Mouse (Mus musculus) urinary bladder, adult 18-20 months (tissue): ENCODE measurements at regions not wholly inside any gene's neighbourhood (a gene's known extent, or its start where the extent isn't known, plus 50 kb on each side); places are given as distances from the start of the nearest gene placed in this dataset.
A peak's percentile ranks its signal among the peaks of the same experiment; 100 is the strongest.

ENCODE experiments used
- DNase-seq, 2 experiments: peaks; one replicate each; pipeline ENCODE4 v3.0.0; 2022; ENCODE audit warnings: low spot score in 2 of 2, mixed read lengths in 2 of 2

DNA sequence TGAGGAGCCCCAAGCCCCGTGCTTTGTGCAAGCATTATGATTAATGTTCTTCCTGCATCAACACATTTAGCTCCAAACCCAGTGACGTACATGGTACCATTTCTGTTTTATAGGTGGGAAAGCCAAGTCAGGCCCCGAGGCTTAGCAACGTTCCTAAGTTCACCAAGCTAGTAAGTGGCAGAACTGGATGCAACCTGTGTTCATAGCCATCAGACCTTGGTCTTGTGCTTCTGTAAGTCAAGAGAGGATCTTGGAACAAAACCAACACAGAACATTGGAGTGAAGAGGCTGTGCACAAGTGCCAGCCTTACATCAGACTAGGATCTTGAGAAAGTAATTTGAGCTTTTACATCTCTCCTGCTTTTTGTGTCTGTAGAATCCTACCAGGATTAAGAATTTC is 71.3 kb downstream of the Cdc7 start:
- DNase-seq = no peak

DNA sequence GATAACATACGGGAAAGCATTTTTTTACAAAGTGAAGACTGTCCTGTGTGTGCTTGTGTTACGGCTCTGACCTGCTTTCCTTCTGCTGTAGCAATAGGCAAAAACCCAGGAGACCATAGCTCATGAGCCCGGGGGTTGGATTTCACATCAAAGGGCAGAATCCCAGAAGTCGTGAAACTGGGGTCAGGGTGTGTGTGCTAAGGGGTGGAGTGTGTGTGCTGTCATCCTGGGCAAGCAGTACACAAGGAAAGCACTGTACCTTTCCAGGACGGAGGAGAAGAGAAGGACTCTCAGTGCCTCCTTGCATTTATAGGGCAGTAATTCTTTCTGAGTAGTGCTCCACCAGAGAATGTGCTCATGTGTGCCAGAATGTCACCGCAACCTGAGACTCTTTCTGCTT is 71.7 kb downstream of the Cdc7 start:
- no peak for DNase-seq

DNA sequence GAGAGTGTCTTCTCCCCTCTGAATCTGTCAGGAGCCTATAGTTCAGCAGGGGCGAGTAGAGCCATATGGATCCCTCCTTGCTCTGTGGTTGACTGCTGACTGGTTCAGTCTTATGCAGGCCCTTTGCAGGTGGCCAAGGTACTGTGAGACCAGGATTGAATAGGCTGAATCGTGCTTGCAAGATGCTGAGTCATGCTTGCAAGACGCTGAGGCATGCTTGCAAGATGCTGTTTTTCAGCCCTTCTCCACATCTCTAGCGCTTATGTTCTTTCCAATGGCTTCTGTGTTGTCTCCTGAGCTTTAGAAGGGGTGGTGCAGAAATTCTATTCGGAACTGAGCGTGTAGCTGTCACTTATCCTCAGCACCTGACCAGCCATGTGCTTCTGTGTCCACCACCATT is 72.4 kb downstream of the Cdc7 start:
- DNase-seq = no peak

DNA sequence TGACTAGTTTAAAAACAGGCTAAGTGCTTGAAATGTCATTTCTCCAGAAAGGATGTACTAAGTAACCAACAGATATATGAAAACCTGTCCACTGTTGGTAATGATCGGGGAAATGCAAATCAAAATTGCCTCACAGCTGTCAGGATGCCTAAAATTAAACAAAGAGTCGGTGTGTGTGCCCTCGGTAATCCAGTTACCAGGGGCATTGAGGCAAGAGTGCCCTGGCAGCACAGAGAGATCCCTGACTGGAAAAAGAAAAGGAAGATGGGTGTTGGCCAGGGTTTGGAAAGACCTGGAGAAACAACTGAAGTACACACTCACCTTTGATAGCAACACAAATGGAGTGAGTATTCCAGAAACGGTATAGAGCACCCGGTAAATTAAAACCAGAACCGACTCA is 73.0 kb downstream of the Cdc7 start:
- DNase-seq = no peak

DNA sequence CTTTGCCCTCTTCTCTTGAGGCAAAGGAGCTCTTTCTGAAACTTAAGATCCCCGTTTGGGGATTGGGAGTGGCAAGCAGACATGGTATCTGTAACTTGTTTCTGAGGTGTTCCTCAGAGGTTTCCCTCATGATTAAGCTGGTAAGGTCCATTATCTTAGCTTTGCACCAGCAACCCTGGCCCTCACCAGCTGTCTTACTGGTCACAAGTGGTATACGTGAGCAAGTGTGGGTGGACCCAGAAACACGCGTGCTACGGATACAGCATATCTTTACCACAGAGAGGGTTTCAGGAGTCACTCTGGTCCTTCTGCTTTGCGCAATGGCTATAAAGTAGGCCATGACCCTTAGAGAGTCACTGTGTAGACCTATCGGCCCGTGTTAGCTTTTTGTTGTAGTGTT is 75.2 kb downstream of the Cdc7 start:
- DNase-seq = no peak

DNA sequence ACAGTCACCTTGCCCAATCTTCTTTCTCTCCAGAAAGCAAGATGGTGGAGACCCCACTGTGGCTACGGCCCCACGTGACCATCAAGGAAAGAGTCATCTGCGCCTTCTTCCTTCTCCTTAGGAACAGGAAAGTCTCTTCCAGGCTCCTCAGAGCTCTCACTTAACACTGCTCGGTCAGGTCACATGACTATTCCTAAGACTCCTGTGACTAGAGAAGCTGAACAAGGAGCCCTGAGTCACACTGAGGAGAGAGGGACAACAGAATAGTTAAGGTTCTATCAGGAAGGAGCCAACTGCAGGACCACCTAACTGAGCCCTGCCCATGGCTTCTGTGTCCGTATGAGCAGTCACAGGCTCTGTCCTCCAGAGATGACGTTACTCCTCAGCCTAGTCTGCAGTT is 75.8 kb downstream of the Cdc7 start:
- DNase-seq = no peak

DNA sequence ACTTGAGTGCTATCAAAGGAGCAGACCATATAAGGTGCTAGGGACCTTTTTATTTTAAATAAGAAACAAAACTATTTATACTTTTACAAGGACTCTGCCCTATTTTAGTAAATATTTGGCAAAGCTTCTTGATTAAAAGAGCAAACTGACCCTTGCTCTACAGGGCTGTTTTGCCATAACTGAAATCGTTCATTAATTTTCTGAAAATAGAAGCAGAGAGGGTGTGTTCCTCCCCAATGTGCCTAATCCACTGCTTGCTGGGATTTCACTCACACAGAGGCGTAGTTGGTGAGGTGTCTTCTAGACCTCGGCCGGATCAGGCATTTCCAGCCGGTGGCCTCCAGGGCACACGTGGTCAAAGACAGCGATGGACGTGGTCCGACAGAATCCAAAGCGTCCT is 76.4 kb downstream of the Cdc7 start:
- DNase-seq = no peak

DNA sequence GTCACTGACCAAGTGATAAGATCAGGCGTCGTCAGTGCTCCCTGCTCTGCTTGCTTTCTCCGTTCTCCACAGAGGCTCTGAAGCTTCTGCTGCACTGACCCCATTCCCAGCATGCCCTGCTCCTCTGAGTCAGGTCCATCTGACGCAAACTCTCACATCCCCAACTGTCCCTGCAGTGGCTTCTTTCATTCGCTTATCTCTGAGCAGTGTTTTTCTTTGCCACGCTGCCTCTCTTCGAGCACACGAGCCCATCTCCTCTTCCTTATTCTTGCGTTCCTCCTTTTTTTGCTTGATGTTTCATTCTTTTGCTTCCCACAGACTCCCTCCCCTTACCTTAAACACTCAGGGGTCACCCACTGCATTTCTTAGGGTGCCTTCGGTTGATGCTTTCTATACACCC is 81.0 kb downstream of the Cdc7 start:
- no peak for DNase-seq

DNA sequence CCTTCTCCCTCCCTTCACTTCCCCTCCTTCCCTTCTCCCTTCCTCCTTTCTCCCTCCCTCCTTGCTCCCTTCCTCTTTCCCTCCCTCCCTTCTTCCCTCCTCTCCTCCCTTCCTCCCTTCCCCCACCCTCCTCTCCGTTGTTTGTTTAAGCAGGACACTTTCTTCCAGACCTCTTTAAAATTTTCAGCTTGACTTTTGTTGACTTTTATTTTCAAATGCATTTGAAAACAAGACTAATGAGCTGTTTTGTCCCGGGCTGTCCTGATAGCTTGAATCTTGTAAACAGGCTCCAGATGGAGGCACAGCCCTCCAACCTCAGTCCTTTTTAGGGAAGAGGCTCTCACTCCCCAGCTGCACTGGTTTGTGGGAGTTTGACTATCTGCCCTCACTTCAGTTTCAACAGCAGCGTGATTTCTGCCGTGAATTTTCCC is 82.4 kb downstream of the Cdc7 start:
- peak in 1 of 2 experiments; percentile 35 for DNase-seq

DNA sequence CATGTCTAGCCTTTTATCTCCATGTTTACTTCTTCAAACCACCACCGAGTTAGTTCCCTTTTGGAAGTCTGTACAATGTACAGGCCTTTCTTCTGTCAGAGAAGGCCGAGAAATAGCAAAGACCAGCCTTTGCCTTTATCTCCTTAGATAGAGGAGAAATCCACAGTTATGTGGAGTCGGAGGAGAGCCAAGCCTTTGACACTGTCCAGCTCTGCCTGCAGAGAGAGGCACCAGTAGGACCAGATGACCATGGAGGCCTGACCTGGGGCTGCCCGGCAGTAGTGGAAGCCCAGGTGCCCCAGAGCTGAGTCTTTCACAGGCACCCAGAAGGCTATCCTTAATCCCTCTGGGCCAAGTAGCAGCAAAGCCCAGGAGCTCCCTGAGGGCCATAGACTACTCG is 84.5 kb downstream of the Cdc7 start:
- no peak for DNase-seq

DNA sequence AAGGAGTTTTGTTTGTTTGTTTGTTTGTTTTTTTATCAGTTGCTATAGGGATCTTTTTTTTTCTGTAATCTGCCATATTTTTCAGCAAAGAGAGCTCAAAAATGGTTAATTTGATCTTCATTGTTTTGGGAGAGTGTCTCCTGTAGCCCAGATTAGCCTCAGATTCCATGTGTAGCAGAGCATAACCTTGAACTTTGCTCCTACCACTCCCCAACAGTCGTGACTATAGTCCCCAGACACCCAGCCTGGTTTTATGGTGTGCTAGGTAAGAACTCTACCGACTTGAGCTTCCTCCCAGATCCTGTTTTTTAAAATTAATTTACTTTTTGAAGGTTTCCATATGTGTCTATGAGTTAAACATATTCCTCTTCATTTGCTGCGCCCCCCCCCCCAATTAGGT is 86.0 kb downstream of the Cdc7 start:
- DNase-seq = no peak

DNA sequence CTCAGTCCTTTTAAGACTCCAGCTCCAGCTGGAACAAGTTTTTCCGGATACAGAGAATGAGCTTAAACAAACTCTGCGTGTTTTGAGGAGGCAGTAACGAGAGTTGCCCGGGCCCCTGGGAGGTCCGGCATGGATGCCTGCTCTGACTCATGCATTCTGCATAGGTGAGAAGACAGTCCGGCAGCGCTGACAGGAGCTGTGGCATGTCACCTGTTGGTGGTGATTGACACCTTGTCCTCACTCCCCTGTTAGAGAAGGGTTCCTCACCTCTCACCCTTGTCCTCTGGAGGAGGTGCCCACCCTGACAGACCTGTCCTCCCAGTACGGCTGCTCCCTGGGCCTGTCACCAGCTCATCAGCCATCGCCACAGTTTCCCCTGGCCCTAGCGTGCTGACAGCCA is 87.7 kb downstream of the Cdc7 start:
- DNase-seq = peak; percentile 56 to 67

DNA sequence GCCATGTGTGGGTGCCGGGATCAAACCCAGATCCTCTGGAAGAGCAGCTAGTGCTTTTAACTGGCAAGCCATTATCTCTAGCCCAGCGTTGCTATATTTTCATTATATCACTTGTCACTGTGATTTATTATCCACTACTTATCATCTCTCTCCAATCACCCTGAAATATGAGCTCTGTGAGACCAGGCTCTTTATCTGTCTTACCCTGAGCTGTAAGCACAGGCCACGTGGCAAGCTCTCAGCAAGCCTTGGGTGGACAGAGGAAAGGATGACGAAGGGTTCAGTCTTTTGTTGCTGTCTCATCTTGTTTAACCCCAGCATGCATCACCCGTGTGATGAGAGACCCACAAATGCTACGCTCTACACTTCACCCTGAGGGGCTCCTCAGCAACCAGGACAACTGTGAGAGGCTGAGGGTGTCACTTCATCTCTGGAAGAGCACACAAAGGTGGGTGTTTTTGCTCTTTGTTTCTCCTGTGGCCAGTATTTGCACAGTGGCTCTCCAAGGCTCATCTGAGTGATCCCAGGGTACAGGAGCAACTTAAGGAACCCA is 90.9 kb downstream of the Cdc7 start:
- DNase-seq = peak in 1 of 2 experiments; percentile 43

DNA sequence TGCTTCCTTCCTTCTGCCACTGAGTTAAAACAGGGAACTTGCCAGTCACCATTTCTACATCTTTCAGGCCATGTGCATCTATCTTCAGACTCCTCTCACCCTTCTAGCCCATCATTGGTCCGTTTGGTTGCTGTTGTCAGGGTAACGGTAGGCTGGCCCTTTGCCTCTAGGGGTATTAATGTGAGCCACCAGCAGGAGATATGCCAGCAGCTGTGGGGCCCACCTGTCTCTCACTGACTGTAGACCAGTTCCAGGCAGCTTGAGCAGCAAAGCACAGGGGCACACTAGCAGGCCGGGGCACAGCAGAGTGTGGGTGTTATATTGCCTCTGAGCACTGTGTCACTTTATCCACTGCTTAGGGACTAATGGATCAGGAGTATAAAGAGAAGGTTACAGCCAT is 91.3 kb downstream of the Cdc7 start:
- no peak for DNase-seq
